Mouse (Mus musculus) lung, postnatal 25 days (tissue): ENCODE results near the gene Gm21969.

Experiments used
- DNase-seq: peaks from one replicate; pipeline ENCODE4 v3.0.0; 2022; ENCODE audit warnings: low spot score

Gm21969 gene

DNA sequence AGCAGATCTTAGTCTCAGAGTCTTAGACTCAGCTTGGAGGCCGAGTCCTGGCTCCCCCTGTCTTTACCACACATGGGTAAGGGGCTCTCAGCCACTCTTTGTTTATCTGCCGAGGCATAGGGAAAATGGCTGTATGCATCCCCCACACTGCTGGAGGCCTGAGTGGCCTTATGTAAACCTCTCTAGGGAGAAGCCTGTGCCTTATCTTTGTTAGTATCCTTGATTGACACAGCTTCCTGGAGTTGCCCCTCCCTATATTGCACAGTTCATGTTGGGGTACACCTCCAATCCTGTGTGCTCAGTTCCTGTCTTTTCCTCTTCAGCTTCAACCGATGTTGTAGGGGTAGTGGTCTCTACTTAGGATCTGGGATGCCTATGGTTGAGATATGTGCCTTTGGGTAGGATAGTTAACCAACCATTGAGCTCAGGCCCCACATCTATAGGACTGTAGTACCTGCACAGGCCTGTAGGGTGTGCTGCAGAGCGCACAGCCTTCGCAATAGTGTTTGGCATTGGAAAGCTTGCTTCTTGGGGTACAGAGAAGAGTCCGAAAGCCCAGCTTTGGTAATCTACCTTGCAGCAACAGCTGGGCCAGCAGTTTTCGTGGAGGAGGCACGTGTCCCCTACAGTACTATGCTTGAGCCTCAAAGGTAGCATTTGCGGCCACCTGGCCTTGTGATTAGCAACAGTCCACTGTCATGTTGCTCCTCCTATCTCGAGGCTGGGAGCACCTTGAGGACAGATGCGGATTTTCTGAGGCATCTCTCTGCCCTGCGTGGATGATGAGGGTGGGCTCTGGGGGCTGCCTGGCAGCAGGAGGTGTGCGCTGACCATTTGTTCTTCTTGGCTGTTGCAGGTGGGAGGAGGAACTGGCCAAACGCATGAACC is at the start of gene Gm21969:
Gene Gm21969, plus strand, starts transcription at position 830 of the 888 bp plus-strand sequence.
- DNase-seq = peak; percentile 65

- DNase-seq = no peak
Observed at GRCm38 (mm10) chr4:139555235-139555634, 47.8 kb upstream of the Gm21969 start.

GRCm38 (mm10) chr4:139555951-139556350 is 47.0 kb upstream of the Gm21969 start:
- DNase-seq = no peak

DNA sequence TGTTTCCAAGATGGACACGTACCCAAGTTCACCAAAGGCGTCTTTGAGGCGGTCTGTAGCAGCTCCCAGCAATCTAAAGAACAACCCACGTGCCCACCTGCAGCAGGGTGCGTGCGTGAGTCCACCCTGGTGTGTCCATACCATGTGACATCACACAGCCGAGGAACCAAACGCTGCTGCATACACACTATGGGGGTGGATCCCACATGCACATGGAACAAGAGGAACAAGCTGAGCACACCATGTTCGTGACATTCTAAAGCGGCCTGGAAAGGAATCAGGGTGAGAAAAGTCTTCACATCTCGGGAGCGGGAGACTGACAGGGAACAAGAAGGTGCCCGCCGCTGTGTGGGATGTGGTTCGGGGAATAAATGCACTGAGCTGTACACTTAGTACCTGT is 34.6 kb upstream of the Gm21969 start:
- DNase-seq = no peak

- no peak for DNase-seq
Observed at GRCm38 (mm10) chr4:139570756-139571155, 32.2 kb upstream of the Gm21969 start.

- DNase-seq = no peak
Observed at GRCm38 (mm10) chr4:139572928-139573512, 30.0 kb upstream of the Gm21969 start.

DNA sequence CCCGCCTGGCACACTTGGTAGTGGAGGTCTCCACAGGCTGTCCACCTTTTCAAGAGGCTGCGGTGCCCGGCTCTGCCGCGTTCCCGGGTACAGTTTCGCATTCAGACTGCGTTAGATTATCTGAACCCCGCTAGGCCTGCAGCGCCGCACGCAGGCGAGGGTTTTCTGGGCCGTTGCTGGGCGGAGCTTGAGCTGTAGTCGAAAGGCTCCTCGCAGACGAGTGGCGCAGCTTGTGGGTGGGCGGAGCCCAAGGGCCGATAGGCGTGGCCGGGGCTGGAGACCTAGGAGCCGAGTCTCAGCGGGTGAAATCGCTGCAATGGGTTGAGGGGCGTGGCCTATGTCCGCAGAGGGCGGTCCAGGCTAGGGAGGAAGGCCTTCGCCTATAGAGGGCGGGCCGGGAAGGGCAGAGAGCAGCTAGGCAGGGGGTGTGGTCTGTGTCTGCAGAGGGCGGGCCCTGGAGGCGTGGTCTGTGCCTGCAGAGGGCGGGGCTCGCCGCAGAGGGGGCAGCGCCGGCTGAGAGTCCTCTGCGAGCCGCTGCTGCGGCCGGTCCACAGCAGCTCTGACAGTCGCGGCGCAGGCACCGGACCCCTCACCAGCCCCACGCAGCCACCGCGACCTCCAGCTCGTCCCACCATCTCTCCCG is 28.7 kb upstream of the Gm21969 start:
- DNase-seq = peak; percentile 100

- DNase-seq = no peak
Observed at GRCm38 (mm10) chr4:139574799-139575672, 27.9 kb upstream of the Gm21969 start.

DNA sequence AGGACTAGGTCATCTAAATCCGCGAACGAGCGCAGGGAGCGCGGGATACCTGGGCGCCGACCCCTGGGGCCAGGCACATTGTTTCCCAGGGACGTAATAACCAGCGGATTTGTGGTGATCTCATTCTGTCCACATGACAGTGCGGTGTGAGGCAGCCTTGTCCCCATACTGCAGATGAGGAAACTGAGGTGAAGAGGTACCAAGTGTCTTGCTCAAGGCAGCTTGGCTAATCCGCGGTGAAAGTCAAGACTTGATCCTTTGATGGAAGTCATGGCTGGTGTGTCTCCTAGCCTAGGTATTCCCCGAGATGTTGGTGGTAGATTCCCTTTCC is 27.3 kb upstream of the Gm21969 start:
- no peak for DNase-seq

DNA sequence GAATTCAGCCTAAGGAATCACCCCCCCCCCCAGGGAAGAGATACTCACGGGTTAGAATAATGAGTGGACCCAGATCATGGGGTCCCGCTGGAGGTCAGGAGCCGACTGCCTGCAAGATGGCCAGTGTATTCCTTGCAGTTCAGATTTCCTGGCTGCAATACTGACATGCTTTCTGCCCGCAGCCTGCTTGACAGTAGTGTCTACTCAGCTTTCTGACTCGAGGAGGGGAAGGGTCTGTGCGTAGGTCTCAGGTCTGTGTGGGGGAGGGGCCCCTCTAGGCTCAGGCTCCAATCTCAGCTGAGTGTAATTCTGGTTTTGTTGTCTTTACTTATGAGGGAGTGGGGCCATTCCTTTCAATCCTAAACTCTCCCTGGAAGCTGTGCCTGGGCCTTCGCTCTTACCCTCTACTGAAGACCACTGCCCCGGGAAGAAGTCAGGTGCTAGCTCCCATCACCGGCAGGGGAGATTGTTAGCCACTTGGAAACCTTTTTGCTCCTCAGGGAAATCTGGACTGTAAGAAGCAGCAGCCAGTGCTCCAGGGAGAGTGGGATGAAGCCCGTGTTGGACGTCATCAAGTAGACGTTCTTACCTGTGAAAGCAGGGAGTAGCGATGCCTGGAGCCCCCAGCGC is 26.6 kb upstream of the Gm21969 start:
- DNase-seq = no peak

DNA sequence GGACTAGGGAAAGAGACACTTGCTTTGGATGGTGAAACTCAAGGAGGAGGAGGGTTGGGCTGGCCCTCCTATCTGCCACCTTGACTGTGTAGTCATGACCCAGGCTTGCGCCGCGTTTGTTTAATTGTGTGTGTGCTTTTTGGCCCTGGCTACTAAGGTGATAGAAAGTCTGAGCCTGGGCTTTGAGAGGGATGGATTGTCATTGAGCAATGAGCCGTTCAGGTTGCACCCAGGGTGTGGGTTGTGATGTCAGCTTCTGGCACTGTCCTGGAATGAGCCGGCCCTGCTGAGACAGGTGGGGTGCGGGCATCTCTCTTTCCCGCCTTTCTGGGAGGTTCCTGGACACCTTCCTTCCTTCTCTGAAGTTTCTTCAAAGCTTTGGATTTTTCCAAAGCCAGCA is 26.0 kb upstream of the Gm21969 start:
- no peak for DNase-seq

DNA sequence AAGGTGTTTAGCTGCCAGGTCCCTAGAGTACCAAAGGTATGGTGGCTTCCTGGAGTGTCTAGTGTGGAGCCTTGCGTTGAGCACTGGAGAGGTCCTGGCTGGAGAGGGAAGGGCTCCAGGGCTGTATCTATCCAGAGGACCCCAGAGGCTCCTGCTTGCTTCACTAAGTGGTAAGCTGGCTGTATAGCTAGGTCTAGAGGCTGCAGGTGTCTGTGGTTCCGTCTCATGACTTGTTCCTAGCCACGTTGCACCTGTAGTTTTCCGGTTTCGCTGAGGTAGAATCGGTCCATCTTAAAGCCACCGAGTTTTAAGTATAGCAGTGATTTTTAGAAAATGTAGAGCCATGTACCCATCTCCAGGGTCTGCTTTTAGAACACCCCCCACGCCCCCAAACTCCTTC is 24.6 kb upstream of the Gm21969 start:
- no peak for DNase-seq

DNA sequence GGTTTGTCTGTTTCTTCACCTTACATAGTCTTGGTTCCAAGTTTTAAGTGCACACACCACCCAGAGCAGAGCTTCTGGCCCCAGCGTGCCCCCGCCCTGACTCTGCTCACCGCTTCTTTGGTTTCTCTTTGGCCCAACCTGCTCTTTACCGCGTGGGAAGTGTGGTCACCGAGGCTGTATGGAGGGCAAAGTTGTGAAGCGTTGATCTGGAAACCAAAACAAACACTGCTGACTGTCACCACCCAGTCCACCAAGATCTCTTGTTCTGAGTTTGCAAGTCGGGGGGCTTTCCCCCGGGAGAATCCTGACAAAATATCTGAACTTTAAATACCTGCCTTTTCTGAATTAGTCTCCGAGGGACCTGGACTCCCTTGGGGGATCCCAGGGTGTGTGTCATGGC is 24.0 kb upstream of the Gm21969 start:
- no peak for DNase-seq

DNA sequence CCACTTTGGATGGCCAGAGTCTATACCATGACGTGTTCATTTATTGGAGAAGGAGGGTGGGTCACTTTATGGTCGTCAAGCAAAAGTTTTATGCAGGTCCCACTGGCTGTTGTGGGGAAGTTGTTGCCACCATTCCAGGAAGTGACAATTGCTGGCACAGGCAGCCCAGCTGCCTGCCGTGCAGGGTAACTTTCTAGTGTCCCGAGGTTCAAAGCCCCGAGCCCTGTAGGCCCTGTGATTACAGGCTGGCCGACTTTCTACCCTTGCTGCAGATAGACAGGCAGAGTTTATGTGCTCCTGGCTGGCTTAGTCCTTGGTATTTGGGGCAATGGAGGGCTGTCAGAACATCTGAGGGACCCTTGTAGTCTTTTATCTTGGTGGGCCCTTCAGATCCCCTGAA is 23.5 kb upstream of the Gm21969 start:
- DNase-seq = no peak

- no peak for DNase-seq
Observed at GRCm38 (mm10) chr4:139580663-139581336, 22.2 kb upstream of the Gm21969 start.

DNA sequence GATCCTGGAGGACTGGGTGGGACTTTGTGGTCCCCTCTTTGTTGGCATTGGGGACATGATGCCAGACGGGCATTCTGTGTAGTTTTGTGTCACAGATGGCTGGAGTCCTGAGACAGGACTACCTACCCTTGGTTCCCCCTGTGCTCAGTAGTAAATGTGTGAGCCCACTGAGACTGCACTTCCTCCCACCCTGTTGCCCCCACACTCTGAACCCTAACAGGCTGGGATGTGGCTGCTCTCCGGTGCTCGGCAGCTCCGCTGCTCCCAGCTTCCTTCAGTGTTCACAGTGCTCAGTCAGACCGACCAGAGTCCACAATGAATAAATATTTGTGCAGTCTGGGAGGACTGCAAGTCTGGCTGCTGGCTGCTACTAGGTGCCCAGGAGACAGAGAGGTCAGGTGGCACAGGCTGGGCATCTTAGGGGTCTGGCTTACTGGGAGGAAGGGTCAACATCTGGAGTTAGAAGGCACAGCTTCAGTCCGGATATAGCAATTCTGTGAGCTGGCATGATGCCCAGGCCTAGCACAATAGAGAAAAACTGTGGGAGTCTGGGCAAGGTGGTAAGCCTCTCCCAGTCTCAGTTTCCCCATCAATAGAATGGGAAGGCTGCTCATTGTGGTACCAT is 21.4 kb upstream of the Gm21969 start:
- no peak for DNase-seq

DNA sequence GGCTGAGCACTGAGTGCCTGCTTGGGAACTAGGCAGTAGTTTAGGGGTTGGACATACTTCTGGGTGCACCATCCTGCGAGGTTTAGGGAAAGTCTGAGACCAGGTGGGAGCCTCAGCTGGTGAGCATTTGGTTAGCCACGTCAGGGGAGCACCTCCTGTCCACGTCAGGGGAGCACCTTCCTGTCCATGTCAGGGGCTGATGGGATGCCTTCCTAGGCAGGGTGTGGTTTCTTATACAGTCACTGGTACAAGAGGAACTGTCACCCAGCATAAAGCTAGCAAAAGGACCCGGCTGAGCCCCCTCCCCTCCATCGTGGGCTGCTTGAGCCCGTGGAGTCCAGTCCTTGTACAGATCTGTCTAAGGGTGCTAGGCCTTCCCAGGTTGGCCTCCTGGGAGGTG is 20.6 kb upstream of the Gm21969 start:
- no peak for DNase-seq

- no peak for DNase-seq
Observed at GRCm38 (mm10) chr4:139582903-139583302, 20.1 kb upstream of the Gm21969 start.

DNA sequence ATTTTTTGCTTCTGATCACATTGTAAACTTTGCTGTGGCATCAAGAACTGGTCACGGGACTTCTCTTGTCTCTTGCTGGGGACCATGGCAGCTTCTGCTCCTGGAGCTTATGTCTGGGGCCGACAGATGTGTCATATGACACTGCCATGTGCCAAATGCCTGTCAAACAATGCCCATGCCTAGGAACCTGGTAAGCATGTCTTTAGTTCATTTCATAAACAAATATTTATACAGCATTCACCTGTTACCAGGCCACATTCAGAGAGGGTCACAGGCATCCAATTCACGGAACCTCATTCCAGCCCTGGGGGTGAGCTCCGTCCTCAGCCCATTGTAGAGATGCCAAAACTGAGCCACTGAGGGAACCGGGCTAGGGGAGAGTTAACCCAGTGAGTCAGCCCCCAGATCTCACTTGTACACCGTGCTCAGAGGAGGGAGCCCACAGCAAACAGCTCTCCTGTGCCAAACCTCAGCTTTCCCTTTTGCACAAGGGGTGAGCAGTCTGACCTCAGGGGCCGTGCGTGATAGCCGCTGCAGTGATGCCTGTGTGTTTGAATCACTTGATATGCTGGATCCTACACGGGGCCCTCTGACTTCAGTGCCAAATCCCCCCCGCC is 19.2 kb upstream of the Gm21969 start:
- no peak for DNase-seq

DNA sequence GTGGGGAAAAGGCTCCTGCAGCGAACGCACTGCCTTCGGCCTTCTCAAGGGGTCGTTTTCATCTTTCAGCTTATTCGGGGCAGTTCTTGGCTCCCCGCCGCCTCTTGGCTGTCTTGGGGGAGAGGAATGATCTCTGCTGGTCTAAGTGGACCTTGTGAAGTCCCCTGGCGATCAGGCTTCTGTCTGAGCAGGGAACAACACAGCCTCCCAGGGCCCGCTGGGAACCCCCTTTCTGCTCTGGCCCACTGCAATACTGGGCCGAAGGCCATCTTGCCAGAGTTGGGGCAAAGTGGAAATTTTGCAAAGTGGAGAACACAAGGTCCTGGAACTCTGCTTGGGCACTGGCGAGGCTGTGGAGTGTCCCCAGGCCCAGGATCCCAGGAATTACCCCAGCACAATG is 18.3 kb upstream of the Gm21969 start:
- DNase-seq = no peak
